Mouse (Mus musculus): ENCODE measurements around the gene Adamtsl1. TPM values are rescaled to one million over a fixed set of nuclear protein-coding genes. Genes with fewer than 3 reads are reported as not detected.

The Adamtsl1 gene
- polyA plus RNA-seq, 2 experiments: 0.11 to 0.23 TPM

- DNase-seq (ENCODE audit: low read depth in 3 of 3, low spot score in 3 of 3) (no peak), ATAC-seq (ENCODE audit: insufficient read depth) (no peak)
- Histone ChIP-seq H3K4me3 (ENCODE audit: insufficient read depth in 1 of 2, low read depth in 2 of 2, low read length in 2 of 2) (no peak overlapping the region), H3K36me3 (replicated peaks; ENCODE audit: control insufficient read depth, insufficient read depth, low read depth) (no peaks in the 10 kb centered on the region), H3K27ac (no peak overlapping the region), H3K4me1 (replicated peaks; ENCODE audit: control insufficient read depth in 2 of 2, insufficient read depth in 2 of 2, low read length in 1 of 2) (no peaks in the 10 kb centered on the region), H3K9me3 (ENCODE audit: control insufficient read depth, low read length) (no peaks in the 10 kb centered on the region), H3K27me3 (ENCODE audit: control insufficient read depth, insufficient read depth, low read length) (no peaks in the 10 kb centered on the region), H3K4me2 (ENCODE audit: low read depth) (no peak overlapping the region), H3K9ac (replicated peaks) (no peak overlapping the region)
- WGBS (ENCODE audit: insufficient replicate concordance): 49% methylated on average over 3 of the region's 3 CpGs
- TF ChIP-seq EP300 (IDR thresholded peaks at IDR 0.05; ENCODE audit: low read depth) (no peak), CTCF (IDR thresholded peaks at IDR 0.05; ENCODE audit: low read depth) (no peak)
Observed at GRCm38 (mm10) chr4:85724999-85725398, 211.0 kb downstream of the Adamtsl1 start.

GRCm38 (mm10) chr4:85727731-85728130 lies 213.8 kb downstream of the Adamtsl1 start:
- Histone ChIP-seq H3K4me3 (ENCODE audit: insufficient read depth in 1 of 2, low read depth in 2 of 2, low read length in 2 of 2) (no peak overlapping the region), H3K9ac (replicated peaks) (no peak overlapping the region), H3K4me1 (replicated peaks; ENCODE audit: control insufficient read depth in 2 of 2, insufficient read depth in 2 of 2, low read length in 1 of 2) (no peaks in the 10 kb centered on the region), H3K27ac (no peak overlapping the region), H3K4me2 (ENCODE audit: low read depth) (no peak overlapping the region), H3K36me3 (replicated peaks; ENCODE audit: control insufficient read depth, insufficient read depth, low read depth) (no peaks in the 10 kb centered on the region), H3K27me3 (ENCODE audit: control insufficient read depth, insufficient read depth, low read length) (no peaks in the 10 kb centered on the region), H3K9me3 (ENCODE audit: control insufficient read depth, low read length) (no peaks in the 10 kb centered on the region)
- ATAC-seq (ENCODE audit: insufficient read depth) (no peak), DNase-seq (ENCODE audit: low read depth in 3 of 3, low spot score in 3 of 3) (no peak)
- 50% methylated on average over 2 of the region's 2 CpGs for WGBS (ENCODE audit: insufficient replicate concordance)
- TF ChIP-seq EP300 (IDR thresholded peaks at IDR 0.05; ENCODE audit: low read depth): no peak
- TF ChIP-seq CTCF (IDR thresholded peaks at IDR 0.05; ENCODE audit: low read depth): no peak

- 31% methylated on average over 1 of the region's 1 CpGs for WGBS (ENCODE audit: insufficient replicate concordance)
- no peak overlapping the region for H3K4me2 ChIP-seq (ENCODE audit: low read depth)
- ATAC-seq (ENCODE audit: insufficient read depth) (no peak), DNase-seq (ENCODE audit: low read depth in 3 of 3, low spot score in 3 of 3) (no peak)
- no peak overlapping the region for H3K9ac ChIP-seq (replicated peaks)
- TF ChIP-seq EP300 (IDR thresholded peaks at IDR 0.05; ENCODE audit: low read depth): no peak
- no peak for TF ChIP-seq CTCF (IDR thresholded peaks at IDR 0.05; ENCODE audit: low read depth)
- no peaks in the 10 kb centered on the region for H3K4me1 ChIP-seq (replicated peaks; ENCODE audit: control insufficient read depth in 2 of 2, insufficient read depth in 2 of 2, low read length in 1 of 2)
- no peaks in the 10 kb centered on the region for H3K36me3 ChIP-seq (replicated peaks; ENCODE audit: control insufficient read depth, insufficient read depth, low read depth)
- H3K27me3 ChIP-seq (ENCODE audit: control insufficient read depth, insufficient read depth, low read length): no peaks in the 10 kb centered on the region
- no peak overlapping the region for H3K27ac ChIP-seq
- H3K9me3 ChIP-seq (ENCODE audit: control insufficient read depth, low read length): no peaks in the 10 kb centered on the region
- H3K4me3 ChIP-seq (ENCODE audit: insufficient read depth in 1 of 2, low read depth in 2 of 2, low read length in 2 of 2): no peak overlapping the region
Observed at GRCm38 (mm10) chr4:85728416-85728815, 214.4 kb downstream of the Adamtsl1 start.

GRCm38 (mm10) chr4:85740478-85740877 lies 226.5 kb downstream of the Adamtsl1 start:
- 56% methylated on average over 4 of the region's 4 CpGs for WGBS (ENCODE audit: insufficient replicate concordance)
- Histone ChIP-seq H3K27ac (no peak overlapping the region), H3K4me3 (ENCODE audit: insufficient read depth in 1 of 2, low read depth in 2 of 2, low read length in 2 of 2) (no peak overlapping the region), H3K9me3 (ENCODE audit: control insufficient read depth, low read length) (no peaks in the 10 kb centered on the region), H3K4me2 (ENCODE audit: low read depth) (no peak overlapping the region), H3K9ac (replicated peaks) (no peak overlapping the region), H3K27me3 (ENCODE audit: control insufficient read depth, insufficient read depth, low read length) (no peaks in the 10 kb centered on the region), H3K4me1 (replicated peaks; ENCODE audit: control insufficient read depth in 2 of 2, insufficient read depth in 2 of 2, low read length in 1 of 2) (no peaks in the 10 kb centered on the region), H3K36me3 (replicated peaks; ENCODE audit: control insufficient read depth, insufficient read depth, low read depth) (no peaks in the 10 kb centered on the region)
- ATAC-seq (ENCODE audit: insufficient read depth) (no peak), DNase-seq (ENCODE audit: low read depth in 3 of 3, low spot score in 3 of 3) (no peak)
- no peak for TF ChIP-seq EP300 (IDR thresholded peaks at IDR 0.05; ENCODE audit: low read depth)
- no peak for TF ChIP-seq CTCF (IDR thresholded peaks at IDR 0.05; ENCODE audit: low read depth)

GRCm38 (mm10) chr4:85741825-85742391 lies 227.9 kb downstream of the Adamtsl1 start:
- Histone ChIP-seq H3K36me3 (replicated peaks; ENCODE audit: control insufficient read depth, insufficient read depth, low read depth) (no peaks in the 10 kb centered on the region), H3K4me1 (replicated peaks; ENCODE audit: control insufficient read depth in 2 of 2, insufficient read depth in 2 of 2, low read length in 1 of 2) (no peaks in the 10 kb centered on the region), H3K9me3 (ENCODE audit: control insufficient read depth, low read length) (no peaks in the 10 kb centered on the region), H3K4me3 (ENCODE audit: insufficient read depth in 1 of 2, low read depth in 2 of 2, low read length in 2 of 2) (no peak overlapping the region), H3K4me2 (ENCODE audit: low read depth) (no peak overlapping the region), H3K27me3 (ENCODE audit: control insufficient read depth, insufficient read depth, low read length) (no peaks in the 10 kb centered on the region), H3K9ac (replicated peaks) (no peak overlapping the region), H3K27ac (no peak overlapping the region)
- TF ChIP-seq EP300 (IDR thresholded peaks at IDR 0.05; ENCODE audit: low read depth) (no peak), CTCF (IDR thresholded peaks at IDR 0.05; ENCODE audit: low read depth) (no peak)
- WGBS (ENCODE audit: insufficient replicate concordance): 13% methylated on average over 3 of the region's 3 CpGs
- ATAC-seq (ENCODE audit: insufficient read depth) (no peak), DNase-seq (ENCODE audit: low read depth in 3 of 3, low spot score in 3 of 3) (no peak)
